Mouse (Mus musculus): ENCODE measurements around the gene Loxl1.

- TF ChIP-seq CTCF (IDR thresholded peaks at IDR 0.05; ENCODE audit: extremely low read depth, insufficient read length, insufficient replicate concordance, low read depth, low read length) (no peak), POLR2A (IDR thresholded peaks at IDR 0.05; ENCODE audit: low read depth, low read length) (no peak)
These were observed 37.7 kb downstream of the Loxl1 start for GRCm38 (mm10) chr9:58275115-58275774.

All from small intestine, adult 2 months (tissue).